Mouse (Mus musculus) cortical plate, adult 2 months (tissue): ENCODE measurements around the gene Nipal3. TPM values are rescaled to one million over a fixed set of nuclear protein-coding genes. Genes with fewer than 3 reads are reported as not detected.

ENCODE experiments used
- H3K27ac ChIP-seq: fragments of 200-500 bp; 2 replicates; pipeline ENCODE4 v1.5.1; 2012; ENCODE audit warnings: low read length, control low read depth, inconsistent platforms; ENCODE audit not compliant: insufficient read depth
- H3K4me1 ChIP-seq: fragments of 200-500 bp; 2 replicates; pipeline ENCODE4 v1.6.1; 2011; ENCODE audit warnings: low read length; ENCODE audit not compliant: control insufficient read depth, insufficient read depth
- H3K4me3 ChIP-seq: fragments of 200-500 bp; 2 replicates; pipeline ENCODE4 v1.5.1; 2011; ENCODE audit warnings: mild to moderate bottlenecking, low read length, control low read depth; ENCODE audit not compliant: insufficient read depth
- CTCF ChIP-seq: fragments of 200-500 bp; IDR thresholded peaks from 2 replicates; pipeline ENCODE4 v1.5.1; 2011; ENCODE audit warnings: mild to moderate bottlenecking, control low read depth, low read length; ENCODE audit not compliant: insufficient read depth; ENCODE audit errors: extremely low read depth
- POLR2A ChIP-seq: fragments of 200-500 bp; IDR thresholded peaks from 2 replicates; pipeline ENCODE4 v1.6.1; 2011; ENCODE audit warnings: mild to moderate bottlenecking, low read length, control low read depth; ENCODE audit not compliant: insufficient read depth; ENCODE audit errors: extremely low read depth
- polyA plus RNA-seq: library from polyadenylated mRNA; depleted of rRNA; stranded (reverse); fragments of >200 nt; gene quantifications from 2 replicates; pipeline ENCODE4 v1.2.3, GENCODE M21; 2012; rRNA removed

The Nipal3 gene
- polyA plus RNA-seq, 1 experiment = 48.3 TPM

DNA sequence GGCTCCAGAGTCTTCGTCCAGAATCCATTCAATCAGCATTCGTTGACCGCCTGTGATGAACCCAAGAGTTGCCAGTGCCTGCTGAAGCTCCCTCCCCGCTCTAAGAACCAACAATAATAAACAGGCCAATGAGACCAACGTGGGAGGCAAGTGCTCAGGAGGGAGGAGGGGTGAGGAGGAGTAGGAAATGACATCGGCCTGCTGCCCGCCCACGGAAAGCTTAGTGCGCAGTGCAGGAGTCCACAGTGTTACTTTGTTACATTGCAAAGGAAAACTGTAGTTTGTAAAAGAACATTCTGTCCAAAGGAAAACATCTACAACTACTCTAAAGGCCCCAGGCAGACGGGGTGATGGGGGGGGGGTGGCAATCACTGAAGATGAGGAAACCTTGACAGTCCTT, 90.8 kb downstream of the Nipal3 start:
- no peak overlapping the region for H3K27ac ChIP-seq
- TF ChIP-seq CTCF = no peak
- no peak for TF ChIP-seq POLR2A
- H3K4me3 ChIP-seq = no peak overlapping the region
- no peaks in the 10 kb centered on the region for H3K4me1 ChIP-seq

DNA sequence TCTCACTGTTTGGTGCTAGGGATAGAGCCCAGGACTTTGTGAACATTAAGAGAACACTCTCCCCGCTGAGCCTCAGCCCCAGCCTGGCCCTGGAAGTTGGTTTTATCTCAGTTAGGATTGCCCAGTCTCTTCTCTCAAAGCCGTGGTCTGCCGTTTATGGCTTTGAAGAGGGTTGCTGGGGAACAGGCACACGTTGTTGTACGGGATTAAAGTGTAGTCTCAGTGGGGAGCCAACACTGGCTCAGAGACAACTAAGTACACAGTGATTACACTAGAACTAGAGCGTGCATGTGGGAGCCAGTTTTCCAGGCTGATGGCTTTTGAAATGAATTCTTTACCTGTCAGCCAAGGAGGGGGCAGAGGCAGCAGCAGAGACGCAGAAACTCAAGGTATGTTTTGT, 93.0 kb downstream of the Nipal3 start:
- Histone ChIP-seq H3K4me3 (no peak overlapping the region), H3K27ac (no peak overlapping the region), H3K4me1 (no peaks in the 10 kb centered on the region)
- TF ChIP-seq CTCF (no peak), POLR2A (no peak)

DNA sequence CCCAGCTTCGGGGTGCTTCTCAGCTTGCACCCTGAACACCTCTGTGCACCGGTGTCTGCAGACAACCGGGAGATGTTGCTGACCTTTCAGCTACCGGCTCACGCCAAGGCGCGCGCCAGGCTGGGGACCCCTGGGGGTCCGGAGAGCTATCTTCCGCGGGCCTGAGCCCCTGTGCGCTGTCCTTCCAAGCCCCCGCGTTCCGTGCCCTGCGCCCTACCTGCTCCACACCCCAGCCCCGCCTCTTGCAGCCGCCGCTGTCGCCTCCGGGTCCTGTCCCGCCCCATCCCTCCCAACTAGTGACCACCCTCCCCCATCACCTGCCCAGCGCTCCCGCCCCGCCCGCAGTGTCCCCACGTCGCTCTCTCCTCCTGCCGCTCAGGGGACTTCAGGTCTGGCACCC, 96.8 kb downstream of the Nipal3 start, which contains the start of gene Ncmap:
TSS of gene Ncmap (minus strand) at position 237 of the 400 bp plus-strand sequence.
- no peak within 1 kb of the TSS for H3K27ac ChIP-seq
- TF ChIP-seq POLR2A = no peak
- no peak for TF ChIP-seq CTCF
- H3K4me3 ChIP-seq = no peak within 1 kb of the TSS

DNA sequence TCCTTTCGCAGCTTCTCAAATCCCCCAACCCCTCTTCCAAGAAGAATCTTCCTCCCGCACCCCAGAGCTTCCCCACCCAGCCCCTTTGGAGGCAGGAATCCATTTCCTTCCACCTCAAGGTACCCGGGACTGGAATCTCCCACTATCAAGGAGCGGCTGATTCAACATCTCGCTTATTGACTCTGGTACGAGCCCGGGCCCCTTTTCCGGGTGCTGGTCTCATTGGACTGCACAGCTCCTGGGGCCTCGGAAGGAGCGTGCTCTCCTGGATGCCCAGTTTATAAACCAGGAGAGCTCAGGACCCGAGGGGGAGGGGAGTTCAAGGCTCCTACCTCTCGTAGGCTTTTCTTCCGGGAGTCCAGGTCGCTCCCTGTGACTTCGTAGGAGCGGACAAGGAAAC, 97.3 kb downstream of the Nipal3 start:
- no peak for TF ChIP-seq POLR2A
- no peak for TF ChIP-seq CTCF
- Histone ChIP-seq H3K27ac (no peak overlapping the region), H3K4me1 (no peaks in the 10 kb centered on the region), H3K4me3 (no peak overlapping the region)

More for the DNA sequence above, 96.8 kb downstream of the Nipal3 start, which contains the start of gene Ncmap:
- no peaks in the 10 kb centered on the region for H3K4me1 ChIP-seq

DNA sequence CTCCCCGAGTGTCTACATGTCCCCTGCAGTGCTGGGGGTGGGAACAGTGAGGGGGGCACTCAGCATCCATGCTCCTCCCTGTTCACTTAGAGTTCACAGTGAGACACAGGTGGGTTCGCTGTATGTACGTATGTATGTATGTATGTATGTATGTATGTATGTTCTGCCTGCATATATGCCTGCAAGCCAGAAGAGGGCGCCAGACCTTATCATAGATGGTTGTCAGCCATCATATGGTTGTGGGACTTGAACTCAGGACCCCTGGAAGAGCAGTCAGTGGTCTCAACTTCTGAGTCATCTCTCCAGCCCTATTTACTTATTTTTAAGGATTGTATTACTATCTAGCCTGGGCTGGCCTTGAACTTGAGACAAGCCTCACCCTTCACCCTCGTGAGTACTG, 98.5 kb downstream of the Nipal3 start:
- no peak for TF ChIP-seq POLR2A
- no peak for TF ChIP-seq CTCF
- no peak overlapping the region for H3K4me3 ChIP-seq
- H3K4me1 ChIP-seq = no peaks in the 10 kb centered on the region
- H3K27ac ChIP-seq = no peak overlapping the region

Other genes with a start within 250 kb of the Nipal3 start
- gene Clic4, start 222.2 kb downstream of the Nipal3 start, polyA plus RNA-seq = 54.0 and 65.8 TPM in 2 replicates
- 115 and 131 TPM in 2 replicates for gene Srrm1, start 141.7 kb downstream of the Nipal3 start, polyA plus RNA-seq
- 0.96 and 1.3 TPM in 2 replicates for gene Ncmap, start 96.8 kb downstream of the Nipal3 start, polyA plus RNA-seq
- 19.5 and 21.5 TPM in 2 replicates for gene Rcan3, start 61.2 kb downstream of the Nipal3 start, polyA plus RNA-seq
- 0.85 and 0.96 TPM in 2 replicates for gene Stpg1, start 248 bp downstream of the Nipal3 start, polyA plus RNA-seq
- gene Grhl3, start 78.6 kb upstream of the Nipal3 start, polyA plus RNA-seq = 0.72 and 0.77 TPM in 2 replicates
- gene Ifnlr1, start 191.2 kb upstream of the Nipal3 start, polyA plus RNA-seq = 0.11 and 0.15 TPM in 2 replicates
- 0.04 TPM in 1 of 2 replicates, not detected in the other for gene Il22ra1, start 233.1 kb upstream of the Nipal3 start, polyA plus RNA-seq